Mouse (Mus musculus): ENCODE results near the gene Plac9a.
"Not testable (repeated sequence)": the region's sequence is repeated elsewhere in the genome, so short reads cannot be mapped to it uniquely, and the experiment has no call there.

Plac9a gene

GRCm38 (mm10) chr14:25866384-25866783, 36.5 kb downstream of the Plac9a start:
- in situ Hi-C loops (cut with MboI, MseI): loop anchor here in 1 of 2 experiments (10.0 kb wide), 1 partner anchor 362 kb away; no protein-coding TSS in a partner anchor

DNA sequence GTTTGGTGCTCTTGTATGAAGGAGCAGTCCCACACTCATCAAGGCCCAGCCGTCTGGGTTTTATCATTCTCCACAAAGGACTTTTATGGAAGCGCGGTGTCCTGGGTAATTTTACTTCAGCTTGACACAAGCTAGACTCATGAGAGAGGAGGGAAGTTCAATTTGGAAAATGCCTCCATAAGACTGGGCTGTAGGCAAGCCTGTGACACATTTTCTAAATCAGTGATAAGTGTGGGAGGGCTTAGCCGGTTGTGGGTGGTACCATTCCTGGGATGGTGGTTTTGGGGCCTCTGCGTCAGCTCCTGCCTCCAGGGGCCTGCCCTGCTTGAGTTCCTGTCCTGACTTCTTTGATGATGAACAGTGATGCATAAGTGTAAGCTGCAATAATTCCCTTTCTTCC, 37.6 kb downstream of the Plac9a start:
- in situ Hi-C loops (cut with MboI, MseI): loop anchor here in 1 of 2 experiments (10.0 kb wide), 1 partner anchor 360 kb away; no protein-coding TSS in a partner anchor

DNA sequence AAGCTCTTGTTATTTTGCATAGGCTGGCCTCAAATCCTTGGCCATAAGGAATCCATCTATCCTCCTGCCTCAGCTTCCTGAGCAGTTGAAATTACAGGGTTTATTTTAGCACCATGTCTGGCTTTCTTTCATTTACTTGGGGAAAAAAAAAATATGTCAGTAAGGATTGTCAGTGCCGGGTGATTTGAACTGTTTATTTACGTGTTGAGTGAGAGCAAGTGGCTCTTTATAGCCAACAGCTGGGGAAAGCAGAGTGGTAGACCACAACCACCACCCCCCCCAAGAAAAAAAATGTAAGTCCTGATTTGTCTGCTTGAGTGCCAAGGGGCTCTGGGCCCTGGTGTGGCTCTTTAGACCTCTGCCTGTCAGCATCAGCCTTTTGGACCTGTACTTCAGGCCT, 39.2 kb downstream of the Plac9a start:
- in situ Hi-C loops (cut with MboI, MseI): loop anchor here in 1 of 2 experiments (10.0 kb wide), 1 partner anchor 359 kb away; no protein-coding TSS in a partner anchor

DNA sequence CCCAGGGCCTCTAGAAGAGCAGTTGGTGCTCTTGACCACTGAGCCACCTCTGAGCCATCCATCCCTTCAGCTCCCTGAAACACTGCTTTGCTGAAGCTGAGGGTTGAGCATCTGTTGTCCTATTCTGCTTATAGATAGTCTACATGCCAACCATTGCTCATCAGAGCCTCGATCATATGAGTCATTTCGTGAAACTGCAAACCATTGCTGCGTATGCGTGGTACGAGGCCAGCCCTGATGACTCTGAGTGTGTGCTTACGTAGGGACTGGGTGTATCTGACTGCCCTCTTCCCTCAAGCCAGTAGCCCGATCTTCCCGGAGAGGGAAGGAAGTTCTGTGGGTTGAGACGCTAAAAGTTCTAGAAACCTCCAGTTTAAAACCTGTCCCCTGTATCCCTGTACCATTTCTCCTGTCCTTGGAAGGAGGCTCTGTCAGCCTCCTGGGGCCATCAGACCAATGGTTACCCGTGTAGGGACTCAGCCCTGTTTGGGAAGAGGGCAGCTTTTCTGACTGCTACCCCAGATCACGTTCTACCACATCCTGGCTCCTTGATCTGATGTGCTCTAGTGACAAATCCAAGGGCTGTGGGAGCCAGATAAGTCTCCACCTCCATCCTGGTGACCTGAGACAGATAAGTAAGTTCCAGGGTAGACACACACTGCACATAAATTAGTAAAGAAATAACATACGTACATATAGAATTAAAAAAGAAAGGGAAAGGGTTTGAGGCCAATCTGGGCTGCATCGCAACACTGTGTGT, 40.9 kb downstream of the Plac9a start:
- in situ Hi-C loops (cut with MboI, MseI): loop anchor here in 1 of 2 experiments (10.0 kb wide), 1 partner anchor 357 kb away; no protein-coding TSS in a partner anchor

DNA sequence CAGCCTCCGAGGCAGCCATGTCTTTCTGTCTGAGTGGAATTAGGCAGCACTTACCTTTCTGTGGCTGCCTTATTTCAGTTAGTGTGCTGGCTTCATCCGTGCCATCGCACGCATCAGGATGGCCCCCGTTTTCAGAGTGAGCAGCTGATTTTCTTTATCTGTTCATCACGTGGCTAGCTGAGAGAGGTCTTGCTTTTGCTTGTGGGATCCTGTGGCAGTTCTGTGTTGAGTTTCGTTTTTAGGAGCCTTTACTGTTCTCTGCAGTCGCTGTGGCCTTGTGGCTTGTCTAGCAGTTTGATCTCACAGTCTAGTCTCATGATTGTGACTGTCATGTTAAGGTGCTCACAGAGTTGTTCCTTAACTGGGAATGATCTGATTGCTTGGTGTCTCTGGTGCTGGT, 45.0 kb downstream of the Plac9a start:
- in situ Hi-C loops (cut with MboI, MseI): loop anchor here in 1 of 2 experiments (10.0 kb wide), 1 partner anchor 383 kb away; no protein-coding TSS in a partner anchor

DNA sequence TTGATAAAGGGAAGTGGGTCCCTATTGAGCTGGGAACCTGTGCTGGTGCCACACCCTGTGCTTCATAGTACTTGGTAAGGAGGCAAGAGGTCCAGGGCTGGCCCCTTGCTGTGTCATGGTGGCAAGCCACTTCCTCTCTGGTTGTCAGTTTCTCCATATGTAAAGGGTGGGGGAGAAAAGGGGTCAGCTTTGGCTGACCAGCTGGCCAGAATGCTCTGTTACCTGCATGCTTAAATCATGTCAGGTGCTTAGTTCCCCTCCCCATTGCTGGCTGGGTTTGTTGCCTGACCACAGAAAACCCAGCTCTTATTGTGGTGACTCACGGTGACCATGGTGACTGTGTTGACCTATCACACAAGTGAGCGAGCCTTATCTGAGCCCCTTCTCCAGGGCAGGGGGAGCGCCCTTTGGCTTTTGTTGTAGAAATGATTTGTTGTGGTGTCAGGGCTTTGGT, 45.7 kb downstream of the Plac9a start:
- in situ Hi-C loops (cut with MboI, MseI): loop anchor here in 1 of 2 experiments (10.0 kb wide), 1 partner anchor 382 kb away; no protein-coding TSS in a partner anchor

DNA sequence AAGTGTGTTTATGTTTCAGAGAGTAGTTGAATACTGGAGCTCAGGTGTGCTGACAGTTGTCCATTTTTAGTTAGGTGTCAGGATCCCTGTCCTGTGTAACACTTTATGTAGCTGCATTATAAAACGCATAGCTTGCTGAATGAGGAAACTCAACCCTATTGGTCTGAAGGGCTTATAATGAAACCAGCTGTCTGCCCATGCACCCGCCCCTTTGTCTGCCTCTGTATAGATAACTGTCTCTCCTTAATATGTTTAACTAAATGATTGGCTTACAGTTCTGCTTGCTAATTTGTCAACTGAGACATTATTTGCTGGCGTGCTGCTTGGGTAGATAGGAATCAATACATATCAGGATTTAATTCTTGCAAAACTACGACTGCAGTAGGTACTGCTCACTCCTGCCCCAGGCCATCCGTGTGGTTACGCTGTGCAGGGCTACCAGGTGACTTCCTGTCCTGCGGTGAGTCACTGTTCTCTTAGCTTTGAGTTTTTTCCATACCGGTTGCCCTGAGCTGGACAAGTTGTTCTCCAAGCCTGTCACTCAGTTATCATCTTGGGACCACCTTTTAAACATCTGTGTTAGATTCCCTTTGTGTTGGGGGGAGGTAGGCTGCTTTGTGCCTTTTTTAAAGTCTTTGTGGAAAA, 47.5 kb downstream of the Plac9a start:
- in situ Hi-C loops (cut with MboI, MseI): loop anchor here in 1 of 2 experiments (10.0 kb wide), 1 partner anchor 381 kb away; no protein-coding TSS in a partner anchor

- in situ Hi-C loops (cut with MboI, MseI): loop anchor here in 1 of 2 experiments (10.0 kb wide), 1 partner anchor 379 kb away; no protein-coding TSS in a partner anchor
These were observed 49.0 kb downstream of the Plac9a start for GRCm38 (mm10) chr14:25853717-25854452.

- in situ Hi-C loops (cut with MboI, MseI): loop anchor here in 1 of 2 experiments (10.0 kb wide), 1 partner anchor 378 kb away; no protein-coding TSS in a partner anchor
These were observed 49.6 kb downstream of the Plac9a start for GRCm38 (mm10) chr14:25853295-25853694.

GRCm38 (mm10) chr14:25852121-25852561, 50.8 kb downstream of the Plac9a start:
- in situ Hi-C loops (cut with MboI, MseI): loop anchor here in 1 of 2 experiments (10.0 kb wide), 1 partner anchor 377 kb away; no protein-coding TSS in a partner anchor

GRCm38 (mm10) chr14:25851189-25851588, 51.7 kb downstream of the Plac9a start:
- in situ Hi-C loops (cut with MboI, MseI): loop anchor here in 1 of 2 experiments (10.0 kb wide), 1 partner anchor 376 kb away; no protein-coding TSS in a partner anchor

DNA sequence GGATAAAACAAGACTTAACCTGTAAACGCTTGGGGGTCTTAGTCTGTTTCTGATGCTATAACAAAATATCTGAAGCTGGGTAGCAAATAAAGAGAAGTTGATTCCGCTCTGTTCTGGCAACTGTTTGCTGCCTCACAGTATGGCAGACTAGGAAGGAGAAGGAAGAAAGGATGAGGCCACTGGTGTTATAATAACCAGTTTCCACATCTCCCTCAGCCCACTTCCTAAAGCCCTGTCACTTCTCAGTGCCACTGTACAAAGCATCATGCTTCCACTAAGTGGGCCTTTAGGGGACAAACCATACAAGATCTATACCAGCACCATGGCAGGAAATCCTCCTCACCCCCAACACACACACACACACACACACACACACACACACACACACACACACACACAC, 52.5 kb downstream of the Plac9a start:
- in situ Hi-C loops (cut with MboI, MseI): loop anchor here in 1 of 2 experiments (10.0 kb wide), 1 partner anchor 376 kb away; no protein-coding TSS in a partner anchor

- in situ Hi-C loops (cut with MboI, MseI): not testable (repeated sequence)
These were observed 54.2 kb downstream of the Plac9a start for GRCm38 (mm10) chr14:25848708-25849107.

DNA sequence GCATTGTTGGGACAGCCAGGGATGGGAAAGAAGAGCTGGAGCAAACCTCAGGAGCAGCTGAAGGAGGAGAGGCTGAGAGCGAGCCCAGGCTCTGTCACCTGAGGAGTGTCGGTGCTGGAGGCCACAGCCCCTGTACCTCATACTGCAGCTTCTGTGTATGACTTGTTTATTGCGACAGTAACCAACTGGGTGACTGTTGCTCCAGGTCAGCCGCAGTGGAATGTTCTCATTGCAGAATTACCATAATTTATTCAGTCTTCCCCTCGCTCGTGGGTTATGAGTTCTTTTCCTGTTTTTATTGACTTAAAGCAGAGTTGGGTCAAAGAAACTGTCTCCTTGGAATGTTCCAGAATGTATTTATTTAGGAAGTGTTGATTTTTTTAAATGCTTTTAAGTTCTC, 54.7 kb downstream of the Plac9a start:
- in situ Hi-C loops (cut with MboI, MseI): no loop called here

DNA sequence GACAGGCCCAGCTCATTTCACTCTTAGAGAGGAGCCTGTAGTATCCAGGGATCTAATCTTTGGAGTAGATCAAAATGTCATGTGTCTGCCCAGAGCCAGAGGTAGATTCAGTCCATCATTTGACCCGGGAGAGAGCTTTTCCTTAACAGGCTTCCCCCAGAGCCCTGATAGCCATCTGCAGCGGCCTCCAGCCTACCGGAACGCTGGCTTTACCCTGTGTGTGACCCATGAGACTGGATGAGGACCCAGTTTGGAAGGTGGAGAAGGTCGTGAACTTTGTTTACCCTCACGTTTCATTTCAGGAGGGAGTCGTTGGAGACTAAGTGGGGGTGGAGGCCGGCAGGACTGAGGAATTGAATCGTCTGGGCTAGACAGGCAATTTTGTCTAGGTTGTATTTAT, 55.2 kb downstream of the Plac9a start:
- in situ Hi-C loops (cut with MboI, MseI): no loop called here

- in situ Hi-C loops (cut with MboI, MseI): no loop called here
These were observed 56.4 kb downstream of the Plac9a start for GRCm38 (mm10) chr14:25846516-25846915.

DNA sequence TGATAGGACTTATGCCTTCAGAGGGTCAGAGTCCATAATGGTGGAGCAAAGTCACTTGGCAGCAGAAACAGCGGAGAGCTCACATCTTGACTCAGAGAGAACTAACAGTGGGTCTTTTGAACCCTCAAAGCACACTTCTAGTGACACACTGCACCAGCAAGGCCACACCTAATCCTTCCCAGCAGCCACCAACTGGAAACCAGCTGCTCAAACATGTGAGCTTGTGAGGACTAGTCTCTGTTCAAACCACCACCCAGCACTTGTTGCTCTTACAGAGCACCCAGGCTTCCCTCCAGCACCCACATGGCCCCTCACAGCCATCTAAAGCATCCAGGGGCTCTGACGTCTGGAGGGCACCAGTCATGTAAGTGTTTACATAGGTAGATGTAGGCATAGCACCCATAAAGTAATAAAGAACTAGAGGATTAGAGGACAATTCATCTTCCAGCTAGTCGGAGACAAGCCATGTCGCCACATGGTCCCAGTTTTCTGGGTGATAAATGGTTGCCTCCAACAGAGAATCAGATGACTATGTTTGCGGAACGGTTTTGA, 57.0 kb downstream of the Plac9a start:
- in situ Hi-C loops (cut with MboI, MseI): no loop called here

DNA sequence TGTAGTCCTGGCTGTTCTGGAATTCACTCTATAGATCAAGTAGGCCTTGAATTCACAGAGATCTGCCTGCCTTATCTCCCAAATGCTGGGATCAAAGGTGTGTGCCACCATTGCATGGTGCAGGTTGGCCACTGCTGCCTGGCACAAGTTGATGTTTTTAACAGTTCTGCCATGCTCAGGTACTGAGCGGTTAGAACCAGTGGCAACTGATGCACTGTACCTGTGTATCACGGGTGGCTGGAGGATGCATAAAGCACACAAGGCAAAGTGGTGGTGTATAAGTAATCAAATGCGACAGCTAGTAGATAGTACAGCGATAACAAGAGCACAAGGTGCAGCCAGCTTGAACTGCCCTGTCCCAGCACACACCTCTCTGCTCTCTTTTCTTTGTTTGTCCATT, 58.5 kb downstream of the Plac9a start:
- in situ Hi-C loops (cut with MboI, MseI): no loop called here

GRCm38 (mm10) chr14:25842688-25843003, 60.3 kb downstream of the Plac9a start:
- in situ Hi-C loops (cut with MboI, MseI): no loop called here

DNA sequence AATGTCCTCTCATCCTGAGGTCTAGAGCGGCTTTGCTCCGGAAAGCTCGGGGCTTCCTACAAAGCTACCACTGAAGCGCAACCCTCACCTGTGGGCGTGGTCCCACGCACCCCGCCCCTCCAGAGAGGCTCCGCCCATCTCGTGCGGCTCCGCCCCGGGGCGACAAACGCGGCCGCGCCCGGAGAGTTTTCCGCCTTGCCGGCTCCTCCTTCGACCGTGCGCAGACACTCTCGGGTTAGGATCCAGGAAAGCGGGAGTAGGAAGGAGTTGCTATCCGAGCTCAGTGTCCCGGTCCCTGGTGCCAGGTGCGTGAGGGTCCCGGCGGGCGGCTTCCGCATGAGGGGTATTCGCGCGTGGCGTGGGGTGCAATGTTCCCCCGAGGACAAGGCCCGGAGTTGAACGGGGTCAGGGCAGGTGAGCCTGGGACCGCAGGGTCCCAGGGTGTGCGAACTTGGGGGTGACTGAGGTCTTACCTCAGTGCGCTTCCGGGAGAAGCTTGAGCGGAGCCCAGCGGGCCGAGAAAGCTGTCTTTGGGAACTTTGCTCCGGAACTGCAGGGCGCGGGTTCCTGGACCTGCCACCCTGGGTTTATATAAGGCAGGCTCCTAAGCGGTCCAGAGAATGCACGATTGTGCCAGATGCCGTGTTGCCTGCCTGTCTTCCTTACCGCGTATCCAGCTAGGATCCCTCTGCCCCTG, 60.8 kb downstream of the Plac9a start, which contains the start of gene Anxa11:
Gene Anxa11 (plus strand): TSS at position 166 of the 697 bp plus-strand sequence.
- in situ Hi-C loops (cut with MboI, MseI): no loop called here

Measured in T-helper 17 cell (primary cell).